Mouse (Mus musculus) embryonic fibroblast, embryonic 13.5 days (primary cell): ENCODE results near the gene Tac4.

Experiments used
- CTCF ChIP-seq: IDR thresholded peaks from 2 replicates; pipeline ENCODE4 v1.5.1; 2011; ENCODE audit warnings: mild to moderate bottlenecking, control low read depth, low read length, moderate library complexity, borderline replicate concordance; ENCODE audit not compliant: insufficient read depth
- POLR2A ChIP-seq: IDR thresholded peaks from 2 replicates; pipeline ENCODE4 v1.6.1; 2011; ENCODE audit warnings: low read depth, mild to moderate bottlenecking, control low read depth, low read length, moderate library complexity

- TF ChIP-seq POLR2A (no peak), CTCF (no peak)
Measured at GRCm38 (mm10) chr11:95257930-95258329, 3.4 kb upstream of the Tac4 start.
